Mouse (Mus musculus) cerebellum, adult (tissue): Measurements from ENCODE around the gene Clmn.
"Not testable (repeated sequence)": the region's sequence is repeated elsewhere in the genome, so short reads cannot be mapped to it uniquely, and the experiment has no call there.

ENCODE experiments used
- ATAC-seq: cut with Nextera tagmentation; 2 replicates; pipeline ENCODE4 v1.9.2; 2017; ENCODE audit warnings: mild to moderate bottlenecking, moderate library complexity, mixed read lengths; ENCODE audit not compliant: insufficient number of reproducible peaks, low FRiP score, low TSS enrichment

Gene Clmn

GRCm38 (mm10) chr12:104844989-104845388, 19.9 kb downstream of the Clmn start:
- no peak for ATAC-seq

GRCm38 (mm10) chr12:104844279-104844678, 20.6 kb downstream of the Clmn start:
- ATAC-seq = no peak

- ATAC-seq = no peak
These were observed 23.6 kb downstream of the Clmn start for GRCm38 (mm10) chr12:104841256-104841655.

GRCm38 (mm10) chr12:104838987-104839386, 25.9 kb downstream of the Clmn start:
- ATAC-seq = no peak

- no peak for ATAC-seq
These were observed 26.4 kb downstream of the Clmn start for GRCm38 (mm10) chr12:104838462-104838861.

- no peak for ATAC-seq
These were observed 26.9 kb downstream of the Clmn start for GRCm38 (mm10) chr12:104837957-104838401.

GRCm38 (mm10) chr12:104837111-104837837, 27.6 kb downstream of the Clmn start:
- ATAC-seq = peak; percentile 33; the same call in 1 of the 2 replicates

- ATAC-seq = no peak
These were observed 28.6 kb downstream of the Clmn start for GRCm38 (mm10) chr12:104836230-104836629.

GRCm38 (mm10) chr12:104835369-104836094, 29.3 kb downstream of the Clmn start:
- ATAC-seq = no peak

- no peak for ATAC-seq
These were observed 30.1 kb downstream of the Clmn start for GRCm38 (mm10) chr12:104834772-104835171.

- ATAC-seq = no peak
These were observed 34.0 kb downstream of the Clmn start for GRCm38 (mm10) chr12:104830666-104831435.

- no peak for ATAC-seq
These were observed 34.6 kb downstream of the Clmn start for GRCm38 (mm10) chr12:104830283-104830639.

- ATAC-seq = 0 out of 2 replicates have a peak, but pooled peaks have one; percentile 17
These were observed 35.1 kb downstream of the Clmn start for GRCm38 (mm10) chr12:104829596-104830282.

GRCm38 (mm10) chr12:104828986-104829385, 35.9 kb downstream of the Clmn start:
- not testable (repeated sequence) for ATAC-seq

GRCm38 (mm10) chr12:104827721-104828120, 37.2 kb downstream of the Clmn start:
- no peak for ATAC-seq

- ATAC-seq = no peak
These were observed 40.0 kb downstream of the Clmn start for GRCm38 (mm10) chr12:104824907-104825267.

- no peak for ATAC-seq
These were observed 40.5 kb downstream of the Clmn start for GRCm38 (mm10) chr12:104824244-104824906.

- no peak for ATAC-seq
These were observed 41.2 kb downstream of the Clmn start for GRCm38 (mm10) chr12:104823722-104824121.

- ATAC-seq = no peak
These were observed 41.9 kb downstream of the Clmn start for GRCm38 (mm10) chr12:104822838-104823599.
